Mouse (Mus musculus): ENCODE measurements around the gene Sergef.

DNA sequence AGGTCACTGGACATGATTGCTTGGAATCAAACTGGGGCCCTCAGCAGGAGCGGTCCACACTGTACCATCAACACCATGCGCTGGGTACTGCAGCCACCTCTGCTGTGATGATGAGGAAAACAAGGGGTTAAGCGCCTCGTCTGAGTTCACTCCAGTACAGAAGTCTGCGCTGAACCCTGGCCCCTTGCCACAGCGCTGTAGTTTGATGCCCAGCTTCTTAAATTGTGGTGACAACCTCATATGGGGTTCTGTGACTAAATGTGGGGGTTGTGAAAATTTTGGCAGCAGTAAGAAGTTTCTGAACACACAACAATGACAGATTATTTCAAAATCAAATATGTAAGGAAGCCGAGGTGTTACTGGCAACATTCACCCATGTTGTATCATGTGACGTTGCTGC is 126.0 kb downstream of the Sergef start:
- no peak for TF ChIP-seq CTCF (IDR thresholded peaks at IDR 0.05; ENCODE audit: low read depth, low read length)
- no peak for TF ChIP-seq POLR2A (IDR thresholded peaks at IDR 0.05; ENCODE audit: borderline replicate concordance, low read depth, low read length)
